Mouse (Mus musculus): ENCODE results near the gene Snrnp70. TPM values are rescaled to one million over a fixed set of nuclear protein-coding genes. Genes with fewer than 3 reads are reported as not detected.
A peak's percentile ranks its signal among the peaks of the same experiment; 100 is the strongest.
"Not testable (repeated sequence)": the region's sequence is repeated elsewhere in the genome, so short reads cannot be mapped to it uniquely, and the experiment has no call there.

The Snrnp70 gene
- polyA plus RNA-seq, 1 experiment from 2014 or later, result 186 TPM

GRCm38 (mm10) chr7:45360404-45361125, 35.0 kb downstream of the Snrnp70 start:
- 49% methylated on average over 18 of the region's 18 CpGs for WGBS
- H3K4me1 ChIP-seq (replicated peaks), result peaks cover 38% of the 10 kb centered on the region
- H3K4me3 ChIP-seq, result no peak overlapping the region
- H3K4me2 ChIP-seq, result peak overlapping the region; percentile 87; the same call in 1 of the 2 replicates
- H3K27ac ChIP-seq (replicated peaks), result no peak overlapping the region
- H3K9ac ChIP-seq, result no peak overlapping the region
- H3K9me3 ChIP-seq, result no peaks in the 10 kb centered on the region
- ATAC-seq (ENCODE audit: low read depth), result peak; percentile 4
- peaks cover 36% of the 10 kb centered on the region for H3K27me3 ChIP-seq
- peaks cover 35% of the 10 kb centered on the region for H3K36me3 ChIP-seq

- Histone ChIP-seq H3K27me3 (peaks cover 21% of the 10 kb centered on the region), H3K4me1 (replicated peaks) (peaks cover 23% of the 10 kb centered on the region), H3K36me3 (peaks cover 49% of the 10 kb centered on the region)
- H3K9me3 ChIP-seq; H3K4me2 ChIP-seq; H3K4me3 ChIP-seq; ATAC-seq (ENCODE audit: low read depth); H3K9ac ChIP-seq; H3K27ac ChIP-seq (replicated peaks): not testable (repeated sequence)
- 64% methylated on average over 9 of the region's 11 CpGs for WGBS
Measured at GRCm38 (mm10) chr7:45359081-45359480, 36.5 kb downstream of the Snrnp70 start.

GRCm38 (mm10) chr7:45356087-45356486, 39.5 kb downstream of the Snrnp70 start:
- Histone ChIP-seq H3K9me3 (no peaks in the 10 kb centered on the region), H3K27ac (replicated peaks) (no peak overlapping the region), H3K4me1 (replicated peaks) (peaks cover 2% of the 10 kb centered on the region; the same call in 1 of the 2 replicates), H3K27me3 (no peaks in the 10 kb centered on the region), H3K4me2 (no peak overlapping the region), H3K4me3 (no peak overlapping the region), H3K36me3 (peaks cover 74% of the 10 kb centered on the region), H3K9ac (no peak overlapping the region)
- no peak for ATAC-seq (ENCODE audit: low read depth)
- WGBS, result 62% methylated on average over 13 of the region's 13 CpGs

GRCm38 (mm10) chr7:45355318-45356020, 40.1 kb downstream of the Snrnp70 start:
- Histone ChIP-seq H3K9me3 (no peaks in the 10 kb centered on the region), H3K36me3 (peaks cover 80% of the 10 kb centered on the region), H3K27ac (replicated peaks) (no peak overlapping the region), H3K9ac (no peak overlapping the region), H3K27me3 (no peaks in the 10 kb centered on the region), H3K4me3 (no peak overlapping the region), H3K4me1 (replicated peaks) (no peaks in the 10 kb centered on the region), H3K4me2 (no peak overlapping the region)
- ATAC-seq (ENCODE audit: low read depth), result no peak
- WGBS, result 72% methylated on average over 15 of the region's 15 CpGs

GRCm38 (mm10) chr7:45353041-45353440, 42.5 kb downstream of the Snrnp70 start:
- Histone ChIP-seq H3K9ac (no peak overlapping the region), H3K4me3 (no peak overlapping the region), H3K36me3 (peaks cover 93% of the 10 kb centered on the region), H3K9me3 (no peaks in the 10 kb centered on the region), H3K4me1 (replicated peaks) (no peaks in the 10 kb centered on the region), H3K4me2 (no peak overlapping the region), H3K27ac (replicated peaks) (no peak overlapping the region), H3K27me3 (no peaks in the 10 kb centered on the region)
- WGBS, result 23% methylated on average over 5 of the region's 5 CpGs
- no peak for ATAC-seq (ENCODE audit: low read depth)

GRCm38 (mm10) chr7:45346905-45347304, 48.6 kb downstream of the Snrnp70 start:
- no peaks in the 10 kb centered on the region for H3K9me3 ChIP-seq

GRCm38 (mm10) chr7:45343543-45343942, 52.0 kb downstream of the Snrnp70 start:
- no peak for ATAC-seq (ENCODE audit: low read depth)
- 30% methylated on average over 13 of the region's 13 CpGs for WGBS

More at GRCm38 (mm10) chr7:45346905-45347304, 48.6 kb downstream of the Snrnp70 start:
- WGBS, result 79% methylated on average over 13 of the region's 13 CpGs
- peaks cover 77% of the 10 kb centered on the region for H3K36me3 ChIP-seq
- no peak overlapping the region for H3K4me3 ChIP-seq
- H3K27ac ChIP-seq (replicated peaks), result no peak overlapping the region
- ATAC-seq (ENCODE audit: low read depth), result no peak
- no peaks in the 10 kb centered on the region for H3K27me3 ChIP-seq
- no peak overlapping the region for H3K4me2 ChIP-seq
- H3K4me1 ChIP-seq (replicated peaks), result no peaks in the 10 kb centered on the region
- H3K9ac ChIP-seq, result no peak overlapping the region

GRCm38 (mm10) chr7:45342081-45342480, 53.5 kb downstream of the Snrnp70 start:
- H3K4me2 ChIP-seq, result no peak overlapping the region
- peaks cover 37% of the 10 kb centered on the region for H3K4me1 ChIP-seq (replicated peaks)
- no peak overlapping the region for H3K9ac ChIP-seq
- H3K4me3 ChIP-seq, result no peak overlapping the region
- H3K27ac ChIP-seq (replicated peaks), result no peak overlapping the region
- ATAC-seq (ENCODE audit: low read depth), result no peak
- no peaks in the 10 kb centered on the region for H3K9me3 ChIP-seq
- WGBS, result 94% methylated on average over 11 of the region's 11 CpGs
- peaks cover 20% of the 10 kb centered on the region for H3K27me3 ChIP-seq
- H3K36me3 ChIP-seq, result peaks cover 31% of the 10 kb centered on the region

More at GRCm38 (mm10) chr7:45343543-45343942, 52.0 kb downstream of the Snrnp70 start:
- Histone ChIP-seq H3K27me3 (peaks cover 8% of the 10 kb centered on the region), H3K27ac (replicated peaks) (no peak overlapping the region), H3K9ac (no peak overlapping the region), H3K4me2 (no peak overlapping the region), H3K9me3 (no peaks in the 10 kb centered on the region), H3K4me1 (replicated peaks) (peaks cover 30% of the 10 kb centered on the region), H3K4me3 (no peak overlapping the region), H3K36me3 (peaks cover 46% of the 10 kb centered on the region)

- Histone ChIP-seq H3K4me1 (replicated peaks) (peaks cover 37% of the 10 kb centered on the region), H3K27ac (replicated peaks) (no peak overlapping the region), H3K27me3 (peaks cover 21% of the 10 kb centered on the region), H3K9ac (no peak overlapping the region), H3K9me3 (no peaks in the 10 kb centered on the region), H3K4me2 (peak overlapping the region; percentile 79), H3K36me3 (peaks cover 23% of the 10 kb centered on the region), H3K4me3 (no peak overlapping the region)
- ATAC-seq (ENCODE audit: low read depth), result no peak
- 4% methylated on average over 8 of the region's 8 CpGs for WGBS
Measured at GRCm38 (mm10) chr7:45341303-45341702, 54.2 kb downstream of the Snrnp70 start.

GRCm38 (mm10) chr7:45340669-45341068, 54.9 kb downstream of the Snrnp70 start:
- Histone ChIP-seq H3K27ac (replicated peaks) (no peak overlapping the region), H3K27me3 (peaks cover 21% of the 10 kb centered on the region), H3K9me3 (no peaks in the 10 kb centered on the region), H3K9ac (no peak overlapping the region), H3K4me1 (replicated peaks) (peaks cover 37% of the 10 kb centered on the region), H3K4me2 (peak overlapping the region; percentile 79), H3K4me3 (peak overlapping the region; percentile 49), H3K36me3 (peaks cover 17% of the 10 kb centered on the region)
- WGBS, result 2% methylated on average over 11 of the region's 11 CpGs
- no peak for ATAC-seq (ENCODE audit: low read depth)

- Histone ChIP-seq H3K4me1 (replicated peaks) (peaks cover 38% of the 10 kb centered on the region), H3K9ac (peak overlapping the region; percentile 75), H3K27ac (replicated peaks) (no peak overlapping the region), H3K36me3 (peaks cover 11% of the 10 kb centered on the region), H3K4me2 (peak overlapping the region; percentile 79), H3K4me3 (peak overlapping the region; percentile 49), H3K27me3 (peaks cover 21% of the 10 kb centered on the region), H3K9me3 (no peaks in the 10 kb centered on the region)
- WGBS, result 2% methylated on average over 11 of the region's 11 CpGs
- no peak for ATAC-seq (ENCODE audit: low read depth)
Measured at GRCm38 (mm10) chr7:45340066-45340442, 55.5 kb downstream of the Snrnp70 start.

- Histone ChIP-seq H3K9ac (peak overlapping the region; percentile 75), H3K4me1 (replicated peaks) (peaks cover 43% of the 10 kb centered on the region), H3K4me2 (peak overlapping the region; percentile 79), H3K27me3 (peaks cover 21% of the 10 kb centered on the region), H3K4me3 (peak overlapping the region; percentile 49), H3K9me3 (no peaks in the 10 kb centered on the region), H3K27ac (replicated peaks) (peak overlapping the region; percentile 52; the same call in 1 of the 2 replicates), H3K36me3 (peaks cover 6% of the 10 kb centered on the region; the same call in 1 of the 2 replicates)
- 1% methylated on average over 37 of the region's 39 CpGs for whole genome bisulfite sequencing
- peak; percentile 79 for ATAC-seq (ENCODE audit: low read depth)
Measured at GRCm38 (mm10) chr7:45339410-45340065, 56.0 kb downstream of the Snrnp70 start.

Data from neural tube, embryonic 13.5 days (tissue).